Mouse (Mus musculus) forelimb bud, embryonic 11.5 days (tissue): Measurements from ENCODE around the gene Carmil3.
A peak's percentile ranks its signal among the peaks of the same experiment; 100 is the strongest.

ENCODE experiments used
- DNase-seq: peaks from one replicate; pipeline ENCODE4 v3.0.0-alpha.2; 2012; ENCODE audit warnings: low read depth, low spot score

Gene Carmil3

GRCm38 (mm10) chr14:55495509-55496240 lies 5.2 kb downstream of the Carmil3 start:
- no peak for DNase-seq

- DNase-seq = no peak
Measured at GRCm38 (mm10) chr14:55496761-55497448, 6.5 kb downstream of the Carmil3 start.

- peak; percentile 89 for DNase-seq
Measured at GRCm38 (mm10) chr14:55497449-55497821, 7.0 kb downstream of the Carmil3 start.

- no peak for DNase-seq
Measured at GRCm38 (mm10) chr14:55505612-55506011, 15.2 kb downstream of the Carmil3 start.

- DNase-seq = no peak
Measured at GRCm38 (mm10) chr14:55507801-55508200, 17.4 kb downstream of the Carmil3 start.

- DNase-seq = no peak
Measured at GRCm38 (mm10) chr14:55509540-55509939, 19.1 kb downstream of the Carmil3 start.

- DNase-seq = no peak
Measured at GRCm38 (mm10) chr14:55510125-55510731, 19.8 kb downstream of the Carmil3 start, which contains the start of gene Cpne6. Gene Cpne6 (plus strand): TSS chr14:55510445.

GRCm38 (mm10) chr14:55511037-55511436 lies 20.6 kb downstream of the Carmil3 start:
- DNase-seq = no peak

GRCm38 (mm10) chr14:55513927-55514326 lies 23.5 kb downstream of the Carmil3 start:
- no peak for DNase-seq

GRCm38 (mm10) chr14:55515846-55516245 lies 25.4 kb downstream of the Carmil3 start:
- no peak for DNase-seq

GRCm38 (mm10) chr14:55518897-55519296 lies 28.4 kb downstream of the Carmil3 start:
- peak; percentile 13 for DNase-seq

- DNase-seq = no peak
Measured at GRCm38 (mm10) chr14:55519604-55520003, 29.2 kb downstream of the Carmil3 start.

GRCm38 (mm10) chr14:55520451-55521361 lies 30.3 kb downstream of the Carmil3 start:
- DNase-seq = peak; percentile 12

- no peak for DNase-seq
Measured at GRCm38 (mm10) chr14:55524062-55524461, 33.6 kb downstream of the Carmil3 start.

- DNase-seq = no peak
Measured at GRCm38 (mm10) chr14:55524785-55525184, 34.3 kb downstream of the Carmil3 start, which contains the start of gene Nrl. Gene Nrl (minus strand): TSS chr14:55524981.

GRCm38 (mm10) chr14:55526674-55527073 lies 36.2 kb downstream of the Carmil3 start:
- no peak for DNase-seq

GRCm38 (mm10) chr14:55527940-55528339 lies 37.5 kb downstream of the Carmil3 start:
- DNase-seq = peak; percentile 21

- DNase-seq = no peak
Measured at GRCm38 (mm10) chr14:55536116-55536745, 45.8 kb downstream of the Carmil3 start.

GRCm38 (mm10) chr14:55540067-55540786 lies 49.8 kb downstream of the Carmil3 start, which contains the start of gene Pck2:
Gene Pck2 (plus strand): TSS chr14:55540266.
- peak; percentile 78 for DNase-seq

GRCm38 (mm10) chr14:55540787-55541321 lies 50.4 kb downstream of the Carmil3 start:
- DNase-seq = peak; percentile 51
